Mouse (Mus musculus) gastrocnemius, adult 8-10 months (tissue): ENCODE results near the gene Myh14. TPM values are rescaled to one million over a fixed set of nuclear protein-coding genes. Genes with fewer than 3 reads are reported as not detected.

ENCODE experiments used
- DNase-seq, 2 experiments: peaks; one replicate each; pipeline ENCODE4 v3.0.0; 2022; ENCODE audit warnings: low spot score in 2 of 2
- total RNA-seq, 4 experiments: library from RNA; stranded (reverse); gene quantifications; 2 replicates each; pipeline ENCODE4 v1.2.4; 2022

The Myh14 gene
- total RNA-seq, 4 experiments from 2014 or later: 38.7 to 58.3 (median 42.5) TPM

GRCm38 (mm10) chr7:44601646-44602045 lies 69.0 kb downstream of the Myh14 start:
- DNase-seq: no peak

- DNase-seq: no peak
Observed at GRCm38 (mm10) chr7:44600691-44601262, 69.9 kb downstream of the Myh14 start.

- DNase-seq: no peak
Observed at GRCm38 (mm10) chr7:44598336-44598735, 72.3 kb downstream of the Myh14 start.

- DNase-seq: no peak
Observed at GRCm38 (mm10) chr7:44597666-44598065, 73.0 kb downstream of the Myh14 start.

GRCm38 (mm10) chr7:44596996-44597538 lies 73.6 kb downstream of the Myh14 start:
- no peak for DNase-seq

- DNase-seq: no peak
Observed at GRCm38 (mm10) chr7:44596051-44596450, 74.6 kb downstream of the Myh14 start.

- DNase-seq: no peak
Observed at GRCm38 (mm10) chr7:44595131-44595561, 75.5 kb downstream of the Myh14 start.

GRCm38 (mm10) chr7:44594291-44594690 lies 76.4 kb downstream of the Myh14 start:
- no peak for DNase-seq

GRCm38 (mm10) chr7:44593775-44594174 lies 76.9 kb downstream of the Myh14 start:
- DNase-seq: peak; percentile 54 to 63

- DNase-seq: no peak
Observed at GRCm38 (mm10) chr7:44593051-44593450, 77.6 kb downstream of the Myh14 start.

- DNase-seq: peak in 1 of 2 experiments; percentile 18
Observed at GRCm38 (mm10) chr7:44591348-44592116, 79.1 kb downstream of the Myh14 start.

- DNase-seq: peak; percentile 77 to 89
Observed at GRCm38 (mm10) chr7:44590402-44591347, 80.0 kb downstream of the Myh14 start, which contains the start of gene Kcnc3. TSS of gene Kcnc3 (plus strand) at chr7:44590664.

- no peak for DNase-seq
Observed at GRCm38 (mm10) chr7:44589946-44590345, 80.7 kb downstream of the Myh14 start.

GRCm38 (mm10) chr7:44589149-44589548 lies 81.5 kb downstream of the Myh14 start:
- peak; percentile 70 to 86 for DNase-seq

GRCm38 (mm10) chr7:44588338-44588737 lies 82.3 kb downstream of the Myh14 start:
- DNase-seq: no peak

- DNase-seq: no peak
Observed at GRCm38 (mm10) chr7:44587676-44588075, 83.0 kb downstream of the Myh14 start.

- DNase-seq: peak in 1 of 2 experiments; percentile 25
Observed at GRCm38 (mm10) chr7:44586930-44587329, 83.7 kb downstream of the Myh14 start.

- no peak for DNase-seq
Observed at GRCm38 (mm10) chr7:44586518-44586917, 84.1 kb downstream of the Myh14 start.

GRCm38 (mm10) chr7:44585606-44586005 lies 85.0 kb downstream of the Myh14 start:
- DNase-seq: no peak

GRCm38 (mm10) chr7:44584921-44585320 lies 85.7 kb downstream of the Myh14 start:
- no peak for DNase-seq

GRCm38 (mm10) chr7:44584265-44584804 lies 86.3 kb downstream of the Myh14 start:
- no peak for DNase-seq
